Mouse (Mus musculus): ENCODE results near the gene Nostrin.

Nostrin gene

DNA sequence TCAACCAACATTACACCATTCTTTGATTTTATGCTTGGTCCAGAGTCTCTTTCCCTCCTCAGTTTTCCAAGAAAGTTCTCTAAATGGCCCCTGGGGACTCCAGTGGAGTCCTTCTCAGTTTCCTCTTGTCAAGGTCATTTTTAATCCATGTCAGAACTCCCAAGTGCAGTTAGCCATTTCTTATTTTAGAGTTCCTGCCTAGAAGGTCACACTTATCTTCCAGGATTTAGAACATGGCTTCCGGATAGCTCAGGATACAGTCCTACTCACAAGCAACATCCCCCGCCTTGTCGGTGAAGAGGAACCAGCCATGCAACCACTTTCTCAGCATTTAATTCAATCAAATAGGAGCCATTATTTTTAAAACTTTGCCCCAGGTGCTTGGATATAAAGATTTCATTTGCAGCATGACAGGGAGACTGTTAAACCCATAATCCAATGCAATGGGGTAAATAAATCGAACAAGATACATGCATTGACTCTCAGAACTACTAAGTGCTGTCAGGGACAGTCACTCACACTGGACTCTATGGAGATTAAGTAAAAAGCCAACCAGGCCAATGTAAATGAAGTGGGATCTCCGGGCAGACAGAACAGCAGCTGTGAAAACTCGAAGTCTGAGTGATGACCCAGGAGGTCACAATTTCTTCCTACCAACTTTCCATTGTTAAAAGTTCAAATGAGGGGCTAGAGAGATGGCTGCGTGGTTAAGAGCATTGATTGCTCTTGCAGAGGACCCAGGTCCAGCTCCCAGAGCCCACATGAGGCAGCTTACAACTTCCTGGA is 6.0 kb upstream of the Nostrin start:
- peak in 1 of 2 experiments; percentile 48 for DNase-seq

DNA sequence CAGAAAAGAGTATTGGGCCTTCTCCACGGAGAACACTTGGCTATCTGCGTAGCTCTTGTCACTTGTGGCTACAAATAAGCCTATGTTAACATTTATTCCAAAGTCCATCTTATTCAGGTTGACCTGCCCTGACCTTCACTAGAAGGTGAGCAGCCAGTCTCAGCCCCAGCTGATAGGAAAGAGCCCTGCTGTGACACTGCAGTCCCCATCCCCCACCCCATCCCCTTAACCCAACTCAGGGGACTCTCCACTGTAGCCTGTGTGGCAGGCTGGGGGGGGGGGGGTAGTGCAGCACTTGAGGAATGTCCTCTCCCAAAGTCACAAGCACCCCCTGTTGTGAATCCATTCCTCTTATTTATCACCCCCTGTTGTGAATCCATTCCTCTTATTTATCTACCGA is 3.6 kb upstream of the Nostrin start:
- DNase-seq = no peak

GRCm38 (mm10) chr2:69132488-69133040 is 3.0 kb upstream of the Nostrin start:
- peak in 1 of 2 experiments; percentile 34 for DNase-seq

DNA sequence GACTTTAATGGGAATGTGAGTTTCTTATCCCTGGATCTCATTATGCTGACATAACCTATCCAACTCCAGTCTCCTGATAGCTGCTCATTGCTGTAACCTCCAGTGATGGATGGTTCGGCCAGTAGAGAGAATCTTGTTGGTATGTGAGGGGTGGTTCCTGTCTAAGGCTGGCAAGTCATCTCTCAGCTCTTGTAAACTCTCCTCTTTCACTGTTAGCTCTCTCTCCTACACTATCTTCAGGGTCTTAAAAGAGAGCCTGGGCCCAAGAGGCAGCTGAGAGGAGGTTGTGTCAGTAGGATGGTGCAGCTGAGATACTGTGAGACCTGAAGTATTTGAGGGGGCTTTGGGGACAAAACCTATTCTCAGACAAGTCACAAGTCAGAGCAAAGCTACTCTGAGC is 1.4 kb upstream of the Nostrin start:
- no peak for DNase-seq

GRCm38 (mm10) chr2:69134937-69135336 is 663 bp upstream of the Nostrin start:
- no peak for DNase-seq

DNA sequence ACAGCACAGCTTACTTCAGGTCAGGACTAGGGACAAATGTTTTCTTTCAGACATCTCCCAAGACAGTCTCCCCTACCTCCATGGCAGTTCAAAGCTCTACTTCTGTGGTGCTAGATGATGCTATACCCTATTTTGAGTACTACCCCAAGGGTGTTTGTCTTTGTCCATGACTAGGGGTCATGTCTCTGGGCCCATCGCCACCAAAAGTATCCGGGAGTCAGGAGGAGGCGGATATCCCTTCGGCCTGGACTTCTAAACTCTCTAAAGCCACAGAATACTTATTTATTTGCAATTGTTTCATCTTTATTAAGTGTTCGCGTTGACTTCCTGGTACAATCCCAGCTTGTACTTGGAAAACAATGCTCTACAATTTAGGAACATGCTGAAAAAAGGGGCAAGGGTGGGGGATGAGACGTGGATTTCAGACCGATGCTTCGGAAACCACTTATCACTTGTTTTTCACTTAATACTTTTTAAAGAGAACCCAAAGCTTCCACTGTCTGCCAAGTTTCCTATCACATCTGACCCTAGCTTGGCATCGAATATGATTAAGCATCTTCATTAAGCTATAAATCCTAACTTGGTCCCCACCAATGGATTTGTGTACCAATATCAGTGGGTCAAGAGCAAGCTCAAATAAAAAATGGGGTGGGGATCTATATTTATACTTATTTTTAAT is 1.9 kb downstream of the Nostrin start:
- peak; percentile 33 to 37 for DNase-seq

GRCm38 (mm10) chr2:69138759-69139158 is 3.2 kb downstream of the Nostrin start:
- DNase-seq = peak in 1 of 2 experiments; percentile 26

GRCm38 (mm10) chr2:69140215-69140614 is 4.6 kb downstream of the Nostrin start:
- DNase-seq = no peak

DNA sequence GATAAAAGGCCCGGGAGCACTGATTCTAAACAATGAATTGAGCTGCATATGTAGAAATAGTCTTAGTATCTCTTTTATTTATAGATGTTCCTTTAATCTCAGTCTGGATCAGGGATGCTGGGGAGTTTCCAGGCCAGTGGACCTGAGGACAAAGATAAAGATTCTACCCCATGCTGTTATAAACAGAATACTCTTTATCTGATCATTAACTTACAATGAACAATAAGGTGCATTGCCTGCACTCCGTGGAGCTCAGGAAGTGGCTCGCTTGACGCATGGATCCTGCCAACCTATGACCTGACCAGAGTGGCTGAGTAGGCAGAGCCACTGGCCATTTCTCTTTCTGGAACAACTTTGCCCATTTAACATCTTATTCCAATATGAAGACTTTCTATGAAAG is 5.2 kb downstream of the Nostrin start:
- DNase-seq = no peak

DNA sequence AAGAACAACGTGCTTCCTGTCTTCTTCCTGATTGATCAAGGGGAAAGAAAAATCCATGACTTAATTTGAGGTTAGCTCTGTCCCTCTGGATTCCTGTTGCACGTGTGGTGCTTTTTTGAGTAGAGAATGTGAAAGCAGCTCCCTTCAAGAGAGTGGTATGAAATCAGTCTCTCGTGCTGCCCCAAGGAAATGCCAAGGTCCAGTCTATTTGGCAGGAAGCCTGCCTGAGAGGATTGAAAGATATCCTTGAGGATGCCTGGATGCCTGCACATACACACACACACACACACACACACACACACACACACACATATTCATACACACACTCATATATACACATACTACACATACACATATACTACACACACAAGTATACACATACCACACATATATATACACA is 13.1 kb downstream of the Nostrin start:
- DNase-seq = no peak

- DNase-seq = no peak
Observed at GRCm38 (mm10) chr2:69149154-69149553, 13.6 kb downstream of the Nostrin start.

DNA sequence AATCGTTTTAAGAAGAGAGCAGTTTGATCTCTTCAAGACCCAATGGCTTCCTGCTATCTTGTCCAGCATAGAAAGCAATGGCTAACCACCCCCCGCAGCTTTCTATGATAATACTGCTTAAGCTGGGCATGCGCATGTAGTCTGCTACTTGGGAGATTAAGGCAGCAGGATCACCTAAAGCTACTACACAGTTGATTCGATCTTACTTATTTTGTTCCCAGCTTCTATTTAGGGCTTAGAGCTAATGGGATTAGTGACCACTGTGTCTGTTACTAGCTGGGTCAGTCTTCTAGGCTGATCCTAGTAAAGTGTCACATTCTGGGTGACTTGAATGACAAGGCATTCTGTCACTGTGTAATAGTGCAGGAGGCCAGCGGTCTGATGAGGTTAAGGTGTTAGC is 15.2 kb downstream of the Nostrin start:
- no peak for DNase-seq

GRCm38 (mm10) chr2:69155861-69156260 is 20.3 kb downstream of the Nostrin start:
- peak in 1 of 2 experiments; percentile 43 for DNase-seq

DNA sequence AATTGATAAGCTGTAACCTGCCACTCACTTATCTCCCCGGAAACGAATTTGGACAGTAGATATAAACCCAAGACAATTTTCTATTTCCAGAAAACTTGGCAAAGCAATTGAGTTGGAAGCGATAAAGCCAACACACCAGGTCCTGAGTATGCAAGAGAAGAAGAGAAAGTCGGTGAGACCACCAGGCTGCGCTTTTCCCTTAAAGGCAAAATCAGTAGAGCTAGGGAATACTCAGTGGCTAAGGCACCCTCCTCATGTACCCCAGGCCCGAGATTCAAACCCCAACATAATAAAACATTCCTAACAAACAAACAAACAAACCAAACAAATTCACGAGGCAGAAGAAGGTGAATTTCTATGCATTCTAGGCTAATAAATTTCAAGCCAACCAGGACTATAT is 20.7 kb downstream of the Nostrin start:
- no peak for DNase-seq

DNA sequence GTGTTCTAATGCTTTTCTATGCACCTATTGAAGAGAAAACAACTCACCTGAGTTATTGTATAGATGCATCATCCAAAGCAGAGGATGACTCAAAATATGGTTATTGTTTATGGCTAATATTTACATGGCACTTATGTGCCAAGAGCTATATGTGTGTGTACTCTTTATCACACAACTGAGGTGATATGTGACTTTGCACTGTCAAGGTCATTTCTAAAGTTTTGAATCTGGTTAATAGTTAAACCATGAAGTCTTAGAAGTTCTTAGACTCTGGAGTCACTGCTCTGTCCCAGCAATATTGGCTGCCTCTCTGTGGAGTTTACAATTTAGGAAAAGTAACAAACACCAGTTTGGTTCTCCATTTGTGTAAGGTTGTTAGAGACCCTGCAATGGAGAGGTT is 23.3 kb downstream of the Nostrin start:
- no peak for DNase-seq

DNA sequence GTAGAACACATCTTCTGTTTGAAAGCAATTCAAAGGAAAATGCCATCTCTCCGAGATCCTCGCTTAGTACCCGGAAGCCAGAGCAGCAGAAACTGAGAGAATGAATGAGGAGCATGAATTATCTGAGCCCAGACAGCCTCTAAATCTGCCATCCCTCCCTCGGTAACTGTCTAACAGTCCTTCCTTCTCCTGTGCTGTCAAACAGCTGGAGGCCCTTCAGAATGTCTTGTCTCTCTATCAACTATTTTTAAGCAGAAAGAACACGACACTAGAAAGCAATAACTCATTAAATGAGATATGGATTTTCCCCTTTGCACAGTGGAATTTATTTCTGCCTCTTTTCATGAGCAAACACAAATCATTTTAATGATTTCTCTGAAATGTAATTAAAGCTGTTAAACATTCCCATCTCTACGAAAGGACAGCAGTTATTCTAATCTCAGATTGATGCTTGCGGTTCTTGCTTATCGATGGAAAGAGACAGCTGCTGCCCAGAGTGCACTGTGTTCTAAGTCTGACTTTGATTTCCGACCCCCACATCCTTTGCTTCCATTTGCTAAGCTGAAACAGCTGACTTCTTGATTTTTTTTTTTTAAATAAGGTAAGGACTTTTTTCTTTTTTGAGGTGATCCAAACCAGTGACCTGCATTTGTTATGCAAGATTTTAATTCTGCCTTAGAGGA is 34.9 kb downstream of the Nostrin start:
- peak; percentile 28 to 37 for DNase-seq

- DNase-seq = no peak
Observed at GRCm38 (mm10) chr2:69175296-69175695, 39.7 kb downstream of the Nostrin start.

GRCm38 (mm10) chr2:69179721-69180120 is 44.1 kb downstream of the Nostrin start:
- DNase-seq = no peak

GRCm38 (mm10) chr2:69187990-69188389 is 52.4 kb downstream of the Nostrin start:
- DNase-seq = no peak

- DNase-seq = no peak
Observed at GRCm38 (mm10) chr2:69188732-69189131, 53.1 kb downstream of the Nostrin start.

DNA sequence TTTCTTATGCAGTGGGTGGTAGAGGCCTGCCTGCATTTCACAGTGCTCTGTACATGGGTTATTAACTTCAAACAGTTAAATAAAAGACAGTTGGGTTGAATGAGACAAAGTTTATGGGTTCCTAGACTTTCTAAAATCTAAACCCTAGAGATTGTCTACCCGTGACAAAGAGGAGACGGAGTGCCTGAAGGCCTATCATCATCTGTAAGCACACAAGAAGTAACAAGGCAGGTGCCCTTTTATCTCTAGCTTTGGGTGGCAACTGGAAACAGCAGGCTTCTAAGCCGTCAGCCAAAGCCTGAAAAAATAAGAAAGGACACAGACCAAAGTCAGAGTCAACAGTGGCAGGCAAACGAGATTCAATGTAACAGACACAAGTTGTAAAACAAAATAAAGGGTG is 53.6 kb downstream of the Nostrin start:
- no peak for DNase-seq

GRCm38 (mm10) chr2:69191059-69191458 is 55.5 kb downstream of the Nostrin start:
- DNase-seq = no peak

GRCm38 (mm10) chr2:69193555-69193954 is 58.0 kb downstream of the Nostrin start:
- DNase-seq = no peak
